Mouse (Mus musculus): ENCODE data around the gene Hint3. TPM values are rescaled to one million over a fixed set of nuclear protein-coding genes. Genes with fewer than 3 reads are reported as not detected.

Hint3 gene
- total and polyA plus RNA-seq, 3 experiments: 6.4 to 7.7 TPM; not detected in 1

DNA sequence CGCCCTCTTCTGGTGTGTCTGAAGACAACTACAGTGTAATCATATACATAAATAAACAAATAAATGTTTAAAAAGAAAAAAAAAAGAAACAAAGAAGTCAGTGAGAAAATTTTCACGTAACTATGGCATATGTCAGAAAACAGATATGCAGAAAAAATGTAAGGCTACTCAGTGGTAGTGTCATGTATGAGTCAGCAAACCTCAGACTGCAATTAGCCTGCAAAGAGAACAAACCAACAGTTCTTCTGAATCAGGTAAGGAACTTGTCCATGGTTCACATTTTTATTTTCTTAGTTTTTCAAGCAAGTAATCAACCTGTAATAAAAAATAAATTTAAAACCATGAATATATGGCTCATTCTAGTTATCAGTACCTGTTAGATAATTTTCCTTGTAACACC is 21.3 kb downstream of the Hint3 start:
- Histone ChIP-seq H3K27me3 (ENCODE audit: control insufficient read depth in 1 of 2, insufficient read depth in 2 of 2, low read length in 2 of 2) (no peaks in the 10 kb centered on the region), H3K27ac (ENCODE audit: control insufficient read depth, low read depth, low read length) (no peak overlapping the region), H3K9ac (ENCODE audit: control insufficient read depth, low read depth, low read length, poor library complexity, severe bottlenecking) (no peak overlapping the region), H3K9me3 (replicated peaks; ENCODE audit: insufficient read depth, low read length) (no peaks in the 10 kb centered on the region), H3K4me1 (ENCODE audit: control insufficient read depth in 1 of 2, insufficient read depth in 2 of 2, low read length in 2 of 2) (peaks cover 0 to 2% of the 10 kb centered on the region in 2 experiments; a peak in 2 of 4 replicates), H3K36me3 (ENCODE audit: control insufficient read depth in 1 of 2, insufficient read depth in 2 of 2, low read length in 2 of 2) (peaks cover 2 to 10% of the 10 kb centered on the region in 2 experiments; a peak in 3 of 4 replicates), H3K4me3 (ENCODE audit: control insufficient read depth in 1 of 2, insufficient read depth in 1 of 2, low read depth in 2 of 2, low read length in 2 of 2) (no peak overlapping the region), H3K79me2 (ENCODE audit: control insufficient read depth, insufficient read depth, low read length, poor library complexity) (no peaks in the 10 kb centered on the region)
- TF ChIP-seq MAFK (IDR thresholded peaks at IDR 0.05; ENCODE audit: borderline replicate concordance, low read depth, low read length): no peak
- TF ChIP-seq GATA1 (IDR thresholded peaks at IDR 0.05; ENCODE audit: low read depth, low read length): no peak
- no peak for TF ChIP-seq ELF1 (IDR thresholded peaks at IDR 0.05; ENCODE audit: low read depth, low read length)
- no peak for TF ChIP-seq CTCF (IDR thresholded peaks at IDR 0.05 in 2 of 3, conservative IDR thresholded peaks at IDR 0.05 in 1 of 3; ENCODE audit: control insufficient read depth in 1 of 3, insufficient read depth in 1 of 3, low read depth in 2 of 3, low read length in 3 of 3, poor library complexity in 1 of 3, severe bottlenecking in 1 of 3)
- TF ChIP-seq EP300 (IDR thresholded peaks at IDR 0.05; ENCODE audit: low read depth in 1 of 2, low read length in 2 of 2): no peak
- TF ChIP-seq NELFE (IDR thresholded peaks at IDR 0.05; ENCODE audit: low read depth, low read length): no peak
- TF ChIP-seq SMC3 (IDR thresholded peaks at IDR 0.05; ENCODE audit: low read depth, low read length): no peak
- TF ChIP-seq BHLHE40 (IDR thresholded peaks at IDR 0.05; ENCODE audit: borderline replicate concordance, low read depth, low read length): no peak
- TF ChIP-seq CHD1 (IDR thresholded peaks at IDR 0.05; ENCODE audit: low read depth, low read length): no peak
- TF ChIP-seq MAX (IDR thresholded peaks at IDR 0.05; ENCODE audit: low read length): no peak
- no peak for TF ChIP-seq MXI1 (IDR thresholded peaks at IDR 0.05; ENCODE audit: low read depth, low read length)
- TF ChIP-seq MYC (IDR thresholded peaks at IDR 0.05; ENCODE audit: low read depth, low read length): no peak
- no peak for TF ChIP-seq MEF2A (IDR thresholded peaks at IDR 0.05; ENCODE audit: extremely low read depth, insufficient replicate concordance, low read depth, low read length, poor library complexity, severe bottlenecking)
- DNase-seq (ENCODE audit: low read depth, low spot score): peak; percentile 41

DNA sequence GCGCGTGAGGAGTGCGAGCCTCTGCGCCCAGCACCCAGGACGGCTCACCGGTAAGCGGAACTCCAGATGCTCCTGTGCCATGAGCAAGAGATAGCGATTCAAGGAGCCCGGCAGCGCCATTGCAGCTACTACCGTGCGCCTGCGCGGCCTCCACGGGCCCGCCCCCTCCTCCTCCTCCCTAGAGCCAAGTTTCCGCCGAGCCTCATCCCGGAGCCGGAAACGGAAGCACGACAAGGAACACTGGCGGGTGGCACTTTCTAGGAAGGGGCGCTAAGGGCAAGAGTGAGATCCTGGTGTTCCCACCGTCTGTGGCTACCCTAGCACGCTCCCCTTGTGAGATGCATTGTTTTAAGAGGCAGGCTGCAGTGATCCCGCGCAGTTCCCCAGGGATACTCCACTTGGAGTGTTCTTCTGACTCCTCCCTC is 28.9 kb downstream of the Hint3 start, which contains the start of gene Trmt11:
Gene Trmt11 (minus strand): TSS at position 208 of the 425 bp plus-strand sequence.
- Histone ChIP-seq H3K9ac (ENCODE audit: control insufficient read depth, low read depth, low read length, poor library complexity, severe bottlenecking) (peak within 1 kb of the TSS; percentile 85), H3K27me3 (ENCODE audit: control insufficient read depth in 1 of 2, insufficient read depth in 2 of 2, low read length in 2 of 2) (no peaks in the 10 kb centered on the region), H3K4me1 (ENCODE audit: control insufficient read depth in 1 of 2, insufficient read depth in 2 of 2, low read length in 2 of 2) (peaks cover 0 to 11% of the 10 kb centered on the region in 2 experiments; a peak in 2 of 4 replicates), H3K4me3 (ENCODE audit: control insufficient read depth in 1 of 2, insufficient read depth in 1 of 2, low read depth in 2 of 2, low read length in 2 of 2) (peak within 1 kb of the TSS; percentile 72 to 89), H3K79me2 (ENCODE audit: control insufficient read depth, insufficient read depth, low read length, poor library complexity) (peaks cover 22% of the 10 kb centered on the region), H3K36me3 (ENCODE audit: control insufficient read depth in 1 of 2, insufficient read depth in 2 of 2, low read length in 2 of 2) (peaks cover 9 to 18% of the 10 kb centered on the region in 2 experiments), H3K9me3 (replicated peaks; ENCODE audit: insufficient read depth, low read length) (no peaks in the 10 kb centered on the region), H3K27ac (ENCODE audit: control insufficient read depth, low read depth, low read length) (peak within 1 kb of the TSS; percentile 60)
- DNase-seq (ENCODE audit: low read depth, low spot score): peak; percentile 96
- TF ChIP-seq POLR2AphosphoS5 (IDR thresholded peaks at IDR 0.05; ENCODE audit: borderline replicate concordance, low read depth, low read length): 0 out of 2 replicates have a peak, but pooled peaks have one; percentile 70
- peak; percentile 72 to 93 for TF ChIP-seq POLR2A (IDR thresholded peaks at IDR 0.05; ENCODE audit: control insufficient read depth in 1 of 2, insufficient read depth in 1 of 2, low read depth in 1 of 2, low read length in 2 of 2, poor library complexity in 1 of 2)
- TF ChIP-seq USF2 (IDR thresholded peaks at IDR 0.05; ENCODE audit: borderline replicate concordance in 1 of 2, insufficient read depth in 1 of 2, low read depth in 1 of 2, low read length in 2 of 2): no peak
- no peak; the same call in 1 of the 2 replicates for TF ChIP-seq MYC (IDR thresholded peaks at IDR 0.05; ENCODE audit: low read depth, low read length)
- TF ChIP-seq ZNF384 (IDR thresholded peaks at IDR 0.05; ENCODE audit: low read depth, low read length): no peak
- TF ChIP-seq SIN3A (IDR thresholded peaks at IDR 0.05; ENCODE audit: low read length): no peak
- no peak for TF ChIP-seq UBTF (IDR thresholded peaks at IDR 0.05; ENCODE audit: borderline replicate concordance, insufficient read depth, low read depth, low read length)
- TF ChIP-seq JUND (IDR thresholded peaks at IDR 0.05; ENCODE audit: low read depth, low read length): no peak
- no peak for TF ChIP-seq SMC3 (IDR thresholded peaks at IDR 0.05; ENCODE audit: low read depth, low read length)
- peak; percentile 93 for TF ChIP-seq POLR2AphosphoS2 (IDR thresholded peaks at IDR 0.05; ENCODE audit: low read length)
- TF ChIP-seq USF1 (IDR thresholded peaks at IDR 0.05; ENCODE audit: low read depth, low read length): no peak
- TF ChIP-seq TAL1 (IDR thresholded peaks at IDR 0.05; ENCODE audit: low read length): no peak
- no peak for TF ChIP-seq ZKSCAN1 (IDR thresholded peaks at IDR 0.05; ENCODE audit: low read depth, low read length)
- TF ChIP-seq GABPA (IDR thresholded peaks at IDR 0.05; ENCODE audit: low read depth, low read length): no peak
- TF ChIP-seq MAZ (IDR thresholded peaks at IDR 0.05; ENCODE audit: low read depth, low read length): no peak; the same call in 1 of the 2 replicates
- peak; percentile 89 for TF ChIP-seq NELFE (IDR thresholded peaks at IDR 0.05; ENCODE audit: low read depth, low read length)
- TF ChIP-seq RAD21 (IDR thresholded peaks at IDR 0.05; ENCODE audit: low read depth, low read length): no peak
- TF ChIP-seq ETS1 (IDR thresholded peaks at IDR 0.05; ENCODE audit: low read depth, low read length): no peak
- peak; percentile 96 for TF ChIP-seq NRF1 (IDR thresholded peaks at IDR 0.05; ENCODE audit: insufficient read depth, low read depth, low read length, poor library complexity, severe bottlenecking)
- peak; percentile 58; the same call in 1 of the 2 replicates for TF ChIP-seq MXI1 (IDR thresholded peaks at IDR 0.05; ENCODE audit: low read depth, low read length)
- no peak for TF ChIP-seq RCOR1 (IDR thresholded peaks at IDR 0.05; ENCODE audit: low read depth, low read length)
- TF ChIP-seq CTCF (IDR thresholded peaks at IDR 0.05 in 2 of 3, conservative IDR thresholded peaks at IDR 0.05 in 1 of 3; ENCODE audit: control insufficient read depth in 1 of 3, insufficient read depth in 1 of 3, low read depth in 2 of 3, low read length in 3 of 3, poor library complexity in 1 of 3, severe bottlenecking in 1 of 3): no peak
